Mouse (Mus musculus) heart, embryonic 15.5 days (tissue): ENCODE data around the gene Mgea5. TPM values are rescaled to one million over a fixed set of nuclear protein-coding genes. Genes with fewer than 3 reads are reported as not detected.
A peak's percentile ranks its signal among the peaks of the same experiment; 100 is the strongest.

Experiments used
- ATAC-seq: fragments of 200-750 bp; cut with Nextera tagmentation; replicated peaks from 2 replicates; pipeline ENCODE4 v1.8.0; 2017; ENCODE audit warnings: low read depth, moderate TSS enrichment; ENCODE audit not compliant: insufficient number of reproducible peaks, insufficient read depth, low FRiP score
- H3K27ac ChIP-seq: fragments of 300-500 bp; sonication (generic); 2 replicates; pipeline ENCODE4 v1.5.1; 2015; ENCODE audit warnings: mild to moderate bottlenecking, inconsistent platforms
- H3K27me3 ChIP-seq: fragments of 300-500 bp; sonication (generic); 2 replicates; pipeline ENCODE4 v1.6.1; 2015; ENCODE audit warnings: inconsistent platforms
- H3K36me3 ChIP-seq: fragments of 300-500 bp; sonication (generic); 2 replicates; pipeline ENCODE4 v1.6.1; 2015; ENCODE audit warnings: mild to moderate bottlenecking, inconsistent platforms
- H3K4me1 ChIP-seq: fragments of 300-500 bp; sonication (generic); replicated peaks from 2 replicates; pipeline ENCODE4 v1.6.1; 2015; ENCODE audit warnings: inconsistent platforms
- H3K4me2 ChIP-seq: fragments of 300-500 bp; sonication (generic); 2 replicates; pipeline ENCODE4 v1.6.1; 2015; ENCODE audit warnings: inconsistent platforms, mild to moderate bottlenecking, moderate library complexity
- H3K4me3 ChIP-seq: fragments of 300-500 bp; sonication (generic); 2 replicates; pipeline ENCODE4 v1.5.1; 2015; ENCODE audit warnings: mild to moderate bottlenecking, inconsistent platforms
- H3K9ac ChIP-seq: fragments of 300-500 bp; sonication (generic); 2 replicates; pipeline ENCODE4 v1.6.1; 2015; ENCODE audit warnings: mild to moderate bottlenecking, inconsistent platforms
- H3K9me3 ChIP-seq: fragments of 300-500 bp; sonication (generic); replicated peaks from 2 replicates; pipeline ENCODE4 v1.6.1; 2016; ENCODE audit warnings: inconsistent platforms
- WGBS: fragments of 180-500 bp; shearing (Covaris S2); methylation state at CpG from one replicate; pipeline ENCODE4 v1.1.7; 2015; ENCODE audit warnings: mixed read lengths; 5-methylcytosine and 5-hydroxymethylcytosine counted together
- polyA plus RNA-seq: library from polyadenylated mRNA; unstranded; fragments of >200 nt; fragmentation: Nextera tagmentation; extraction: Ambion mirVana; gene quantifications from 2 replicates; pipeline ENCODE4 v1.2.1, GENCODE M21; 2015

Gene Mgea5
- polyA plus RNA-seq = 33.8 and 38.1 TPM in 2 replicates

DNA sequence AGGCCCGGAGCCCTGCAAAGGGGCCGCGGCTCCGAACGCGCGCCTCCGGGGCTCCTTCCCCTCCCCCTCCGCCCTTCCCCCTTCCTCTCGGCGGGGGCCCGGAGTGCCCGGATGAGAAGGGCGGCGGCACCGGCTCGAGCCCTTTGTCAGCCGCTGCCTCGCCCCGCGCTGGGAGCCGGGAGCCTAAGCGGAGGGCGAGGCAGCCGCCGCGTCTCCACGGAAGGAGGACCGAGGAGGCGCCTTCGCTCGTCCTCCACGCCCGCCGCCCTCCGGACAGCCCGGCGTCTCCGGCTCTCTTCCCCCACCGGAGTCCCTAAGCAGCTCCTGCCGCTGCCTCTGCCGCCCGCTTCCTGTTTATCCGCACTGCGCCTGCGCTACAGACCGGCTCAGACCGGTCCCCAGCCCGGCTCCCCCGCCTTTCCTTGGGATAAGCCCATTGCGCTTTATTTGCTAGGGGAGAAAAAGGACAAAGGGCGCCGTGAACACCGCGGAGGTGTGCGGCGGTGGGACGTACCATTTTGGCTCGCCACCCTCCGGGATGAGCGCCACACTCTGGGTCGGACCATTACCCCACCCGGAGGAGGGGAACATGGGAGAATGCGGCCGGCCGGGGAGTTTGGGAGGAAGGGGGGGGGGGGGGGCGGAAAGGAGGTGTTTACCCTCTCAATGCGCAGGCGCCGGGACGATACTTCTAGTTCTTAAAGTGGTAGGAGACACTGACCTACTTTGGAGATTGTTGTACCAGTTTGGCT, at the start of gene Mgea5:
Gene Mgea5, minus strand, starts transcription at position 657 of the 752 bp plus-strand sequence.
- peak within 1 kb of the TSS; percentile 78 for H3K4me3 ChIP-seq

DNA sequence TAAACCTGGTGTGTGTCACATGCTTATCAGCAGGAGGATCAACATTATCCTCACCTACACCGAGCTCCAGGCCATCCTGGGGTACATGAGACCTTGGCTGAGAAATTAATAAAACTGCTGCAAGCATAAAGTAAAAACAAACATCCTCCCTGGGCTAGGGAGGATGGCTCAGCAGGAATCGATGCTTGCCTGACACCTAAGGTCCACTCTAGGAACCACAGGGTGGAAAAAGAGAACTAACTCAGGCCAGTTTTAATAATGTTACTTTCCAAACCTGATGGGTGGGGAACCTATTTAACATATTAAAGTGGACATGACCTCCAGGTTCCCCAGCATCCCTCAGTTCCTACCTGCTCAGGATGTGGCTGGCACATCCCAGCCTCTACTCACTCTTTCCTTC, 47.0 kb upstream of the Mgea5 start:
- H3K27me3 ChIP-seq = no peaks in the 10 kb centered on the region
- H3K9ac ChIP-seq = no peak overlapping the region
- ATAC-seq = no peak
- H3K36me3 ChIP-seq = no peaks in the 10 kb centered on the region
- H3K4me3 ChIP-seq = no peak overlapping the region
- 47% methylated on average over 2 of the region's 2 CpGs for WGBS
- H3K4me1 ChIP-seq = peaks cover 16% of the 10 kb centered on the region
- no peaks in the 10 kb centered on the region for H3K9me3 ChIP-seq
- H3K4me2 ChIP-seq = no peak overlapping the region
- H3K27ac ChIP-seq = no peak overlapping the region

More for the DNA sequence above, at the start of gene Mgea5:
- under 1% methylated on average over 62 of the region's 71 CpGs for WGBS
- peak within 1 kb of the TSS; percentile 98 for H3K27ac ChIP-seq
- peak; percentile 96 for ATAC-seq
- H3K4me1 ChIP-seq = peaks cover 33% of the 10 kb centered on the region
- peaks cover 12% of the 10 kb centered on the region for H3K36me3 ChIP-seq
- peak within 1 kb of the TSS; percentile 70 for H3K4me2 ChIP-seq
- no peaks in the 10 kb centered on the region for H3K27me3 ChIP-seq
- peak within 1 kb of the TSS; percentile 85 for H3K9ac ChIP-seq
- H3K9me3 ChIP-seq = no peaks in the 10 kb centered on the region

DNA sequence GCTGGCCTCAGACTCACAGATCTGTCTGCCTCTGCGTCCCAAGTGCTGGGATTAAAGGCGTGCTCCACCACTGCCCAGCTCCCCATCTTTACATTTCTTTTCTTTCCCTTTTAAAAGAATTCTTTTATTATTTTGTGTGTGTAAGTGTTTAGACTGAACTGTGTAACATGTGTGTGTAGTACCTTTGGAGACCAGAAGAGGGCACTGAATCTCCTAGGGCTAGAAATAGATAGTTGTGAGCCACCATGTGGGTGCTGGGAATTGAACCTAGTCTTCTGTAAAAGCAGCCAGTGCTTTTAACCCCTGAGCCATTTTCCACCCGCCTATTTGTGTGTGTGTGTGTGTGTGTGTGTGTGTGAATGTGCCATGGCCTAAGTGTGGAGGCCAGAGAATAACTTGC, 44.1 kb upstream of the Mgea5 start:
- peaks cover 18% of the 10 kb centered on the region; the same call in 1 of the 2 replicates for H3K4me1 ChIP-seq
- H3K4me3 ChIP-seq = no peak overlapping the region
- ATAC-seq = no peak
- H3K9ac ChIP-seq = no peak overlapping the region
- H3K4me2 ChIP-seq = no peak overlapping the region
- WGBS = 93% methylated on average over 3 of the region's 3 CpGs
- H3K27ac ChIP-seq = 0 out of 2 replicates have a peak overlapping the region, but pooled peaks have one; percentile 1
- H3K9me3 ChIP-seq = no peaks in the 10 kb centered on the region
- H3K27me3 ChIP-seq = no peaks in the 10 kb centered on the region
- H3K36me3 ChIP-seq = no peaks in the 10 kb centered on the region

DNA sequence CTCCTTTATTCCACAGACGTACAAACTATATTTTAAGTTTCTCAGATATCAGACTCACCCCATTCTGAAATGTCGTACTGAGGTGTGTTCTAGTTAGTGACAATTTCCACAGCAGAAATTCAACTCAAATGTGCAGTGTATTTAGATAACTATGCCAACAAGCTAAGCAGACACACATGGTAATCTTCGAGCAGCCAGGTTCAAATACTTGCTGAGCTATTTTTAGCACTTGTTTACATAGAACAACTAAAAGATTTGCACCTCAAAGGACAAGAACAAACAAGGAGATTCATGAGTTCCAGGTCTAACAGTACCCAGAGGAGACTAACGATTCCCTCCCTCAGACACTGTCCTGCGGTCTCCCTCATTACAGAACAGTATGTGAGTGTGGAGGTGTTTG, 43.5 kb upstream of the Mgea5 start:
- no peak for ATAC-seq

DNA sequence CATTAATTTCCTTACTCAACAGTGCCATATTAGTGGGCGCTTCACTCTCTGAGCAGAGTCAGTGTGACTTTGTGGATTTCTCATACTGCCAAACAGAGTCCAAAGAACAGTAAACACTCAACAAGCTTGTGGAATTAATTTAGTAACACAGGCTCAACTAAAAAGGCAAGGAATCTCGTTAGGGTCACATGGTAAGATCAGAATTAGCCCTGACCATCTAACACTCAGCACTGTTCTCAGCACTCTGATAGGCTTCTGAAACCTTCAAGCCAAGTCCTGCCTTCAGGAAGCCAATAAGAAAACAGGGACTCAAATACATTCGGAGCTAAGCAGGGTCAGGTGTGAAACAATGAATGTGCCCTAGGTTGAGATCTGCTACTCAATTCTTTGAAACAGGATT, 42.5 kb upstream of the Mgea5 start:
- Histone ChIP-seq H3K27ac (peak overlapping the region; percentile 52), H3K27me3 (no peaks in the 10 kb centered on the region), H3K4me3 (no peak overlapping the region), H3K4me1 (peaks cover 22% of the 10 kb centered on the region; the same call in 1 of the 2 replicates), H3K36me3 (no peaks in the 10 kb centered on the region), H3K4me2 (no peak overlapping the region), H3K9ac (no peak overlapping the region), H3K9me3 (no peaks in the 10 kb centered on the region)
- WGBS = 52% methylated on average over 3 of the region's 3 CpGs
- peak; percentile 50; the same call in 1 of the 2 replicates for ATAC-seq

More for the DNA sequence above, 43.5 kb upstream of the Mgea5 start:
- WGBS = 66% methylated on average over 5 of the region's 5 CpGs
- Histone ChIP-seq H3K4me2 (no peak overlapping the region), H3K27ac (peak overlapping the region; percentile 52; the same call in 1 of the 2 replicates), H3K9me3 (no peaks in the 10 kb centered on the region), H3K9ac (no peak overlapping the region), H3K27me3 (no peaks in the 10 kb centered on the region), H3K36me3 (no peaks in the 10 kb centered on the region), H3K4me3 (no peak overlapping the region), H3K4me1 (peaks cover 18% of the 10 kb centered on the region; the same call in 1 of the 2 replicates)

DNA sequence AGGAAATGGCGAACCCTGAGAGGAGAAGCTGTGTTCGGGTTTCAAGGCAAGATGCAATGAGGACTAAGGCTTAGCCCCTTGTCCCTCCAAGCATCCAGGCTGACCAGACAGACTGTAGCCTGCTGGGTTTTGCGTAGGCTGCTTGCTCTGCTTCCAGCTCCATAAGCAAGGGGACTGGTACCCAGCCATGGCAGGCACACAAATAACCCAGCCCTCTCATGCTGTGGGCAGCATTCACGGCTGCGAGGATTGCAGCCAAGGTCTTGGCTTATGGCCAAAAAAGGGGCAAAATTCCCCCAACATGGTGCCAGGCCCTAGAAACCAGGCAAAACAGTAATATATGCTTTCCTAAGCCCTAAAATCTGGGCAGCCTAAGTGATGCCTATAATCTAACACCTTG, 38.2 kb upstream of the Mgea5 start:
- no peaks in the 10 kb centered on the region for H3K27me3 ChIP-seq
- WGBS = 62% methylated on average over 5 of the region's 5 CpGs
- no peak overlapping the region for H3K4me2 ChIP-seq
- no peak overlapping the region for H3K27ac ChIP-seq
- no peak for ATAC-seq
- no peaks in the 10 kb centered on the region for H3K9me3 ChIP-seq
- no peaks in the 10 kb centered on the region for H3K36me3 ChIP-seq
- no peak overlapping the region for H3K9ac ChIP-seq
- no peak overlapping the region for H3K4me3 ChIP-seq
- peaks cover 24% of the 10 kb centered on the region; the same call in 1 of the 2 replicates for H3K4me1 ChIP-seq

DNA sequence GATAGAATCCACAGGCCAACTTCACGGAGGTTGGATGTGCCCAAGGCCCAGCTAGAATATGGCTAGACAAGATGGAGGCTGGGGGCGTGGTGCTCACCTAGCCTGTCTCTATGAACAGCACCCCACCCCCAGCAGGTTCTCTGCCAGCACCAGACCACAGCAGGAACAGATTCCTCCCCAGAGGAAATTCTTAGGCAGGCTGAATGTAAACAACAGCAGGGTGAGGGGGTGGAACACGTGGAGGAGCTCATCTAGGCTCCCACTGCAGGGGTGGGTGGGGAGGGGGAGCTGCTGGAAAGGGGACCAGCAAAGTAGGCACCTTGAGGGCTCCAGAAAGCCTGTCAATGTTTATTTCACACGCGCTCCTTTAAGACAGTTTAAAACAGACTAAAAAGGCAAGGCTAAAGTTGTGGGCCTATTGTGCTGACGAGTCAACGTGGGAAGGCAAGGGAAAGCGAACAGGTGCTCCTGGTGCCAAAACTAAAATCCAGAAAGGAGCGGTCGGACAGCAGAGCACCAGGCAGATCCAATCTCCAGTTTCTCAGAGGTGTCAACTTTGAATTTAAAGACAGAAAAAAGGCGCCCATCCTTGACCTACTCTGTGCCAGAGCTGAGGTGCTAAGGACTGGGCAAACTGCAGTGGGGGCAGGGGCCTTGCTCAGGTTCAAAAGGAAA, 34.3 kb upstream of the Mgea5 start:
- H3K36me3 ChIP-seq = no peaks in the 10 kb centered on the region
- H3K9me3 ChIP-seq = no peaks in the 10 kb centered on the region
- no peak overlapping the region for H3K4me3 ChIP-seq
- WGBS = 72% methylated on average over 11 of the region's 11 CpGs
- H3K9ac ChIP-seq = no peak overlapping the region
- no peak overlapping the region for H3K27ac ChIP-seq
- no peak overlapping the region for H3K4me2 ChIP-seq
- H3K27me3 ChIP-seq = peaks cover 12% of the 10 kb centered on the region; the same call in 1 of the 2 replicates
- ATAC-seq = no peak
- peaks cover 28% of the 10 kb centered on the region for H3K4me1 ChIP-seq

DNA sequence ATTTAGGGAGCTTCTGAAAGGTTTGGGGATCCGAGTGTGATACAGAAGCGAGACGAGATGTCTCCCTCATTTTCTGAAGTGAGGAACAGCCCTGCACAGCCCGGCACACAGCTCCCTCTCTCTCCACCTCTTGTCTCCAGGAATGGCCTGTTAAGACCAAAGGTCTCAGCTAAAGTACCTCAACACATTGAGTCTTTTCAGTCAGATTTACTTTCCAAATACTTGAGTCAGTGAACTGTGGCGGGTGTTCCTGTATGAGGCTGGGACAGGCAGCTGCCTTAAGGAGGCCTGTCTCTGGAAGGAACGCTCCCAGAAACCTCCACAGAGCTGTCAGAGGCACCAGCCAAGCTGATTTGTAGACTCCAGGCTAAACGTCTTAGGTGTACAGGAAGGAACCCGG, 33.1 kb upstream of the Mgea5 start:
- no peak overlapping the region for H3K4me3 ChIP-seq
- no peak overlapping the region for H3K27ac ChIP-seq
- no peak overlapping the region for H3K9ac ChIP-seq
- 36% methylated on average over 8 of the region's 8 CpGs for WGBS
- no peaks in the 10 kb centered on the region for H3K36me3 ChIP-seq
- peaks cover 35% of the 10 kb centered on the region for H3K4me1 ChIP-seq
- H3K9me3 ChIP-seq = no peaks in the 10 kb centered on the region
- peaks cover 12% of the 10 kb centered on the region; the same call in 1 of the 2 replicates for H3K27me3 ChIP-seq
- ATAC-seq = no peak
- peak overlapping the region; percentile 85; the same call in 1 of the 2 replicates for H3K4me2 ChIP-seq

DNA sequence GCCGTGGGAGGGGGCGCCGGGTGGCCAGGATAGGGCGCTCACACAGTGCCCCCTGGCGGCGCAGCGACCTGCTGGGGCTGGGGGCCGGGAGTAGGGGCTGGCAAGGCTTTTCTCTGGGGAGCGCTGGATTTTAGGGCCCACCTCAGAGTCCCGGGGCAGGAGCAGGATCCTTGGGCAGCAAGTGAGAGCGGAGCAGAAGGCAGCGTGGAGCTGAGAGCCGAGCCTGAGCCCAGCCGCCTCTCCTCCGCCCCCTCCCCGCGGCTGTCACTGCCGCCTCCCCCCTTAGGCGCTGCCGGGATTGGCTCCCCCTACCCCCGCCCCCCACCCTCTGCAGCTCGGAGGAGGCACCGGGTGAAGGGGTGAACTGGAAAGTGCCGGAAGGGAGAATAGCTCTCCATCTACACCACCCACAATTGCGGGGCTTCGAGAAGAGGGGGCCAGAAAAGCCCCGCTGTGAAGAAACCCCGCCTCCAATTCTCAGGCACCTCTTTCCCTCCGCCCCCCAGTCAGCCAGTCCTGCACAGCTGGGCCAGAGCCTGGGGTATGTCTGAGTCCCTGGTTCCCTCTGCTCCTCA, 32.3 kb upstream of the Mgea5 start, which contains the start of gene Kcnip2:
Gene Kcnip2, minus strand, starts transcription at position 231 of the 575 bp plus-strand sequence.
- WGBS = 0% methylated on average over 18 of the region's 29 CpGs
- Histone ChIP-seq H3K27me3 (peaks cover 12% of the 10 kb centered on the region; the same call in 1 of the 2 replicates), H3K4me3 (peak within 1 kb of the TSS; percentile 51), H3K4me1 (peaks cover 34% of the 10 kb centered on the region), H3K4me2 (peak within 1 kb of the TSS; percentile 85), H3K9me3 (no peaks in the 10 kb centered on the region), H3K9ac (peak within 1 kb of the TSS; percentile 39), H3K27ac (no peak within 1 kb of the TSS), H3K36me3 (no peaks in the 10 kb centered on the region)
- ATAC-seq = peak; percentile 47

DNA sequence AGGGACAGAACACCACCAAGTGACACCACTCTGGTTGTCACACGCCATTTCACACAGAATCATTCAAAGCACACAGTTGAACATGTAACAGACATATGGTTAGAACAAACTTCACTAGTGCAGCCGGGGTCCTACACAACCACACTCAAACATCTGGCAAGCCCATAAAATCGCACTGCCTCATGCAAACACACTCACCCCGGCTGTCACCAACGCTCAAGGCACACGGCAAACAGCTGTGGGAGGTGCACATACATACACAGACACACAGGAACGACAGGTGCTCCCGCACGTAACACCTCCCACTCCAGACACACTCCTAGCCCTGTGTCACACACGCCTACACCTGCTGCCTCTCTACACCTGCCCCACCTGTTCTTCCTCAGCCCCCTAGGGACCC, 31.5 kb upstream of the Mgea5 start:
- Histone ChIP-seq H3K27me3 (peaks cover 12% of the 10 kb centered on the region; the same call in 1 of the 2 replicates), H3K9ac (peak overlapping the region; percentile 39), H3K27ac (no peak overlapping the region), H3K4me3 (peak overlapping the region; percentile 51), H3K36me3 (no peaks in the 10 kb centered on the region), H3K9me3 (no peaks in the 10 kb centered on the region), H3K4me2 (peak overlapping the region; percentile 85), H3K4me1 (peaks cover 34% of the 10 kb centered on the region)
- no peak for ATAC-seq
- WGBS = 58% methylated on average over 10 of the region's 10 CpGs

DNA sequence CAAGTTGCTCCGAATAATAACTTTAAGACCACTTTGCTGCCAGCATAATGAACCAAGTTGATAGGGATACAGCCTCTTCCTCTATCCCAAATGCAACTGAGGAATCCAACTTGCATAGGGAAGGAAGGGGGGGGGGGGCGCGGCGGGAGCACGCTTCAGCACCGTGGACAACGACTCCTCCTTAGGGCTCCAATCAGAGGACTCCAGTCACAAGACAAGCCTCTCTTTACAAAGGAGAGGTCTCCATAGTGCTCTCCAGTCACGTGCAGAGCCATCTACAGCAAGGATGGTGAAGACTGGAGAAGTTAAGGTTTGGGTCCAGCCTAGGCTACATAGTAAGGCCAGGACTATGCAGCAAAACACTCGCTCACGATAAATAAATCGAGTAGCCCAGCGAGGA, 30.2 kb upstream of the Mgea5 start:
- Histone ChIP-seq H3K9me3 (no peaks in the 10 kb centered on the region), H3K36me3 (no peaks in the 10 kb centered on the region), H3K9ac (no peak overlapping the region), H3K27ac (no peak overlapping the region), H3K4me3 (no peak overlapping the region), H3K4me2 (no peak overlapping the region), H3K27me3 (peaks cover 12% of the 10 kb centered on the region; the same call in 1 of the 2 replicates), H3K4me1 (peaks cover 34% of the 10 kb centered on the region)
- ATAC-seq = 0 out of 2 replicates have a peak, but pooled peaks have one; percentile 42
- 10% methylated on average over 12 of the region's 12 CpGs for WGBS
